Comparison of ENCODE assay signal across 15 mouse cellular contexts in the genomic region with DNA sequence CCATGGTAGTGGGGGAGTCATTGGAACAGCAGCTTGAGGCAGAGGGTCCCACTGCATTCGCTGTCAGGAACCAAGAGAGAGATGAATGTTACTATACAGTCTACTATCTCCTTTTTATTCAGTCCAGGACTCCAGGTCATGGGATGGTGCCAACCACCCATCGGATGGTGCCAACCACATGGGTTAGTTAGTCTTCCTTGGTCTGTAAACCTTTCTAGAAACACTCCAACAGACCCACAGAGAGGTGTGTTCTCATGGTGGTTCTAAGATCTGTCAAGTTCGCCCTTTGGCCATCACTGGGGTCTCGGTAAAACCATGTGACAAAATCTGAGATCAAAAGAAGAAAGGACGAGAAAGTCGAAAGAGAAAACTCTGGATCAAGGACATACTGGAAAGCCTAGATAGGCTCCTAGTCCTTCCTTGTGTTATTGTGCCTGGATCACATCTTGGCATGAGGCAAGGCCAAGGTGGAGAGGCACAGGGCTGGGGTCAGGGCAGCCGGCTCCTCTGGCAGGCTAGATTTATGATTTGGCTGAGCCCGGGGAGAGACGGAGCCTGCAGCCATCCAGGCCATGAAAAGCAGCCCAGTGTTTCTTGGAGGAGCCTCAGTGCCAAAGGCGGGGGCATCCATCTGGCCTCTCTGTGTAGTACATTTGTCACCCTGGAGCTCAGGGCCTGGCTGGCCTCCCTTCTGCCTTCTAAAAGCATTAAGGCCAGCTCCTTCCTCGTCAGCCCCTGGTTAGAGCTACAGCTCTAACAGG. TPM values are rescaled to one million over a fixed set of nuclear protein-coding genes. Genes with fewer than 3 reads are reported as not detected.
A peak's percentile ranks its signal among the peaks of the same experiment; 100 is the strongest.
DNase-seq lines count a peak whose midpoint lies in the region; ATAC-seq lines count a peak whose summit lies in the region.
"Had no signal": no experiment of that assay in that cellular context is flagged by ENCODE, and none has a peak within 500 bp of the region (broad histone marks: within the 10 kb centered on the region; RNA-seq: fewer than 3 reads in every experiment).

No protein-coding gene starts in this region.

- H3K36me3 ChIP-seq in forebrain, embryonic 16.5 days (ENCODE audit: control insufficient read depth, insufficient read depth), result no peaks in the 10 kb centered on the region
- H3K36me3 ChIP-seq in forebrain, embryonic 15.5 days, result no peaks in the 10 kb centered on the region
- no peaks in the 10 kb centered on the region for H3K36me3 ChIP-seq in heart, embryonic 12.5 days
- H3K36me3 ChIP-seq: G1E had no signal

- peak; percentile 45 for DNase-seq in ovary, postnatal 36 days (ENCODE audit: low spot score)
- DNase-seq in ovary, postnatal 14 days (ENCODE audit: low spot score), result no peak
- DNase-seq in cerebellum, postnatal 14 days, result peak; percentile 88 to 93
- no peak for DNase-seq in frontal cortex, postnatal 10 days (ENCODE audit: low spot score in 2 of 2)
- DNase-seq in heart, adult 8-10 months (ENCODE audit: low spot score), result no peak
- DNase-seq: kidney, postnatal 14 days; lung, postnatal 10 days; thymus, adult 2 months had no signal

- WGBS in forebrain, embryonic 16.5 days, result 83% methylated on average over 11 of the region's 11 CpGs
- WGBS in forebrain, embryonic 15.5 days, result 88% methylated on average over 11 of the region's 11 CpGs
- 86% methylated on average over 11 of the region's 11 CpGs for WGBS in heart, embryonic 12.5 days

- H3K4me1 ChIP-seq in forebrain, embryonic 16.5 days (replicated peaks; ENCODE audit: control insufficient read depth, insufficient read depth, low read length), result peaks cover 25% of the 10 kb centered on the region
- H3K4me1 ChIP-seq in forebrain, embryonic 15.5 days, result peaks cover 61% of the 10 kb centered on the region
- H3K4me1 ChIP-seq in heart, embryonic 12.5 days (replicated peaks), result 0 out of 2 replicates have a peak, but pooled peaks cover 6% of the 10 kb centered on the region

- H3K4me3 ChIP-seq in forebrain, embryonic 16.5 days (replicated peaks; ENCODE audit: low read length), result no peak overlapping the region
- no peak overlapping the region for H3K4me3 ChIP-seq in forebrain, embryonic 15.5 days
- no peak overlapping the region for H3K4me3 ChIP-seq in heart, embryonic 12.5 days

- no peaks in the 10 kb centered on the region for H3K9me3 ChIP-seq in forebrain, embryonic 16.5 days (ENCODE audit: control insufficient read depth, low read length)
- H3K9me3 ChIP-seq in forebrain, embryonic 15.5 days, result no peaks in the 10 kb centered on the region
- H3K9me3 ChIP-seq in heart, embryonic 12.5 days (replicated peaks), result no peaks in the 10 kb centered on the region
- H3K9me3 ChIP-seq: G1E had no signal

- no peak overlapping the region for H3K9ac ChIP-seq in forebrain, embryonic 16.5 days (replicated peaks; ENCODE audit: low read depth, low read length)
- no peak overlapping the region for H3K9ac ChIP-seq in forebrain, embryonic 15.5 days (replicated peaks)
- no peak overlapping the region for H3K9ac ChIP-seq in heart, embryonic 12.5 days

- no peak overlapping the region for H3K27ac ChIP-seq in forebrain, embryonic 16.5 days (ENCODE audit: low read length)
- H3K27ac ChIP-seq in forebrain, embryonic 15.5 days (replicated peaks), result no peak overlapping the region
- no peak overlapping the region for H3K27ac ChIP-seq in heart, embryonic 12.5 days (ENCODE audit: poor library complexity, severe bottlenecking)

- no peak overlapping the region for H3K4me2 ChIP-seq in forebrain, embryonic 16.5 days (ENCODE audit: low read length)
- H3K4me2 ChIP-seq in forebrain, embryonic 15.5 days (replicated peaks), result no peak overlapping the region
- no peak overlapping the region for H3K4me2 ChIP-seq in heart, embryonic 12.5 days
- H3K4me2 ChIP-seq: liver, embryonic 11.5 days had no signal

- ATAC-seq in forebrain, embryonic 16.5 days, result peak; percentile 9; the same call in 1 of the 2 replicates
- ATAC-seq in forebrain, embryonic 15.5 days (replicated peaks), result no peak
- no peak for ATAC-seq in heart, embryonic 12.5 days (ENCODE audit: insufficient number of reproducible peaks, low FRiP score)
- ATAC-seq: inflammation-experienced regulatory T-cells, adult 6 months; midbrain, embryonic 16.5 days had no signal

- no peaks in the 10 kb centered on the region for H3K27me3 ChIP-seq in forebrain, embryonic 16.5 days (replicated peaks; ENCODE audit: control insufficient read depth, insufficient read depth, low read length)
- no peaks in the 10 kb centered on the region for H3K27me3 ChIP-seq in forebrain, embryonic 15.5 days
- H3K27me3 ChIP-seq in heart, embryonic 12.5 days (replicated peaks), result no peaks in the 10 kb centered on the region; the same call in 1 of the 2 replicates

RNA-seq across cellular contexts. Expression of a gene that starts 36.4 kb away (rescaled TPM):
- polyA plus RNA-seq in forebrain, embryonic 16.5 days (2015; fragmentation: Nextera tagmentation; extraction: Ambion mirVana), result 22.3 and 30.1 TPM in 2 replicates
- 31.5 and 34.0 TPM in 2 replicates for polyA plus RNA-seq in forebrain, embryonic 15.5 days (2015; fragmentation: Nextera tagmentation; extraction: Ambion mirVana)
- total RNA-seq in heart, adult 8-10 months (2022), result 1 to 10 TPM; 1.6 to 3.1 (median 1.9) TPM
- polyA plus RNA-seq in heart, embryonic 12.5 days (2016; fragmentation: Nextera tagmentation; extraction: Ambion mirVana), result 2.7 and 3.2 TPM in 2 replicates
- polyA plus RNA-seq: G1E; inflammation-experienced regulatory T-cells, adult 6 months had no signal

Comparison
In these comparisons a context has a peak if more than half of its experiments do, and no peak if none do; other contexts are left out.
1. DNase-seq: peak in ovary, postnatal 36 days (single experiment) and cerebellum, postnatal 14 days (2 of 2); none in ovary, postnatal 14 days (single experiment), frontal cortex, postnatal 10 days (0 of 2) and heart, adult 8-10 months (single experiment).